Mouse (Mus musculus) CH12.LX (cell line): Measurements from ENCODE around the gene 4931440F15Rik.

Experiments used
- CHD1 ChIP-seq: IDR thresholded peaks from 2 replicates; pipeline ENCODE4 v1.6.1; 2012; ENCODE audit warnings: low read depth, low read length, improper control_type of control experiment, inconsistent platforms
- CHD2 ChIP-seq: IDR thresholded peaks from 2 replicates; pipeline ENCODE4 v1.6.1; 2011; ENCODE audit warnings: low read length, improper control_type of control experiment
- CTCF ChIP-seq, 2 experiments: IDR thresholded peaks in 1 of 2; conservative IDR thresholded peaks in 1 of 2; 2 replicates each; pipeline ENCODE4 v1.5.1; 2011 to 2012; ENCODE audit warnings: low read depth in 2 of 2, low read length in 2 of 2, improper control_type of control experiment in 1 of 2, inconsistent platforms in 1 of 2, mild to moderate bottlenecking in 1 of 2, moderate library complexity in 1 of 2
- GABPA ChIP-seq: IDR thresholded peaks from 2 replicates; pipeline ENCODE4 v1.6.1; 2012; ENCODE audit warnings: low read depth, low read length, improper control_type of control experiment, inconsistent platforms; ENCODE audit not compliant: insufficient replicate concordance
- MAFK ChIP-seq: IDR thresholded peaks from 2 replicates; pipeline ENCODE4 v1.6.1; 2011; ENCODE audit warnings: low read length, improper control_type of control experiment; ENCODE audit not compliant: insufficient replicate concordance
- MEF2A ChIP-seq: IDR thresholded peaks from 2 replicates; pipeline ENCODE4 v1.6.1; 2014; ENCODE audit warnings: low read depth, mild to moderate bottlenecking, inconsistent platforms, low read length, improper control_type of control experiment, borderline replicate concordance
- MYC ChIP-seq: IDR thresholded peaks from 2 replicates; pipeline ENCODE4 v1.6.1; 2011; ENCODE audit warnings: low read depth, mild to moderate bottlenecking, improper control_type of control experiment, low read length
- POLR2A ChIP-seq: IDR thresholded peaks from 2 replicates; pipeline ENCODE4 v1.6.1; 2011; ENCODE audit warnings: low read depth, mild to moderate bottlenecking, improper control_type of control experiment, low read length

- TF ChIP-seq CHD2 (no peak), CHD1 (no peak), MEF2A (no peak), GABPA (no peak), CTCF (conservative IDR thresholded peaks at IDR 0.05 in 1 of 2, IDR thresholded peaks at IDR 0.05 in 1 of 2; ENCODE audit: low read depth in 2 of 2, low read length in 2 of 2) (no peak), MYC (no peak), POLR2A (no peak), MAFK (no peak)
These were observed 38.0 kb downstream of the 4931440F15Rik start for GRCm38 (mm10) chr11:29787473-29787872.
